Mouse (Mus musculus) ES-Bruce4 (cell line): ENCODE results near the gene Ifitm2. TPM values are rescaled to one million over a fixed set of nuclear protein-coding genes. Genes with fewer than 3 reads are reported as not detected.

Experiments
- H3K27ac ChIP-seq: 2 replicates; pipeline ENCODE4 v1.5.1; 2012; ENCODE audit warnings: low read length, inconsistent platforms; ENCODE audit not compliant: insufficient read depth
- H3K27me3 ChIP-seq: 2 replicates; pipeline ENCODE4 v1.6.1; 2012; ENCODE audit warnings: mild to moderate bottlenecking, low read length, inconsistent platforms; ENCODE audit not compliant: control insufficient read depth, poor library complexity, insufficient read depth, severe bottlenecking
- H3K36me3 ChIP-seq: 2 replicates; pipeline ENCODE4 v1.6.1; 2012; ENCODE audit warnings: inconsistent platforms, mild to moderate bottlenecking, low read length, moderate library complexity; ENCODE audit not compliant: control insufficient read depth, poor library complexity, insufficient read depth, severe bottlenecking
- H3K4me1 ChIP-seq: one replicate; pipeline ENCODE4 v1.8.1; 2011; ENCODE audit warnings: low read length; ENCODE audit not compliant: control insufficient read depth, insufficient read depth
- H3K4me3 ChIP-seq: 2 replicates; pipeline ENCODE4 v1.5.1; 2011; ENCODE audit warnings: low read depth, mild to moderate bottlenecking, low read length
- H3K9ac ChIP-seq: 2 replicates; pipeline ENCODE4 v1.6.1; 2012; ENCODE audit warnings: low read depth, mild to moderate bottlenecking, inconsistent platforms; ENCODE audit not compliant: poor library complexity, severe bottlenecking
- H3K9me3 ChIP-seq: replicated peaks from 2 replicates; pipeline ENCODE4 v1.6.1; 2012; ENCODE audit warnings: mild to moderate bottlenecking, low read length, inconsistent platforms; ENCODE audit not compliant: control insufficient read depth, poor library complexity, insufficient read depth, severe bottlenecking
- CTCF ChIP-seq: IDR thresholded peaks from one replicate; pipeline ENCODE4 v1.8.1; 2011; ENCODE audit warnings: low read depth, low read length
- EP300 ChIP-seq: IDR thresholded peaks from 2 replicates; pipeline ENCODE4 v1.6.1; 2011; ENCODE audit warnings: low read depth, low read length; ENCODE audit not compliant: insufficient read depth
- POLR2A ChIP-seq: IDR thresholded peaks from one replicate; pipeline ENCODE4 v1.8.1; 2011; ENCODE audit warnings: low read length; ENCODE audit not compliant: insufficient read depth
- polyA plus RNA-seq: library from polyadenylated mRNA; stranded (reverse); fragments of >200 nt; gene quantifications from 2 replicates; pipeline ENCODE4 v1.2.4, GENCODE M21; 2011; ENCODE audit warnings: low read depth; ENCODE audit not compliant: missing spikeins, insufficient read depth, insufficient read length

Gene Ifitm2
- polyA plus RNA-seq, 1 experiment = 720 TPM

DNA sequence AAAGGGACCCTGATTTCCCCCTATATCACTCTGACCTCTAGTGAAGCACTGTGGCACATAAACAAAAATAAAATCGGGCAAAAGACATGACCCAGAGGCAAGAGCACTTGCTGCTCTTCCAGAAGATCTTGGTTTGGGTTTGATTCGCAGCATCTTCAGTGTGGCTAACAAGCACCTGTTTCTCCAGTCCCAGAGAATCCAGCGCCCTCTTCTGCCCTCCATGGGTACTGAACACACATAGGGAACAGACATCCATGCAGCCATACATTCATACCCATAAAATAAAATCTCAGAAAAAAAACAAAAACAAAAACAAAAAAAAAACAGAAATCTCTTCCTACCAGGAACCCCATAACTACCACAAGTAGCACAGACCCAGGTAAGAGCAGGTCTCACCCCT, 17.4 kb downstream of the Ifitm2 start:
- H3K36me3 ChIP-seq = no peaks in the 10 kb centered on the region

DNA sequence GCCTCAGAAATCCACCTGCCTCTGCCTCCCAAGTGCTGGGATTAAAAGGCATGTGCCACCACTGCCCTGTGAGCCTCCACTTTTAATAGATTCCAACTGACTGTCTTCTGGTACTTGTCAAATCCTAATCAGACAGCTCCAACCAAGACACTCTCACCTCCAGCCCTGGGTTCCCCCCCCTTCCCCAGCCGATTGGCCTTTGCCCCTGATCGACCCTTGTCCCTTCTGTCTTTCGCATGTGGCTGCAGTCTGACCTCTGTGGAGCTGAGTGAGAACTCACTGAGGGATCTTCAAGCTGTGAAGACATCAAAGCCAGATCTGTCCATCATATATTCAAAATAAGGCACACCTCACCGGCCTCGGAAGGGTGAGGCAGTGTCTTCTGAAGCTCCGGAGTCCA, 28.6 kb downstream of the Ifitm2 start:
- no peaks in the 10 kb centered on the region for H3K9me3 ChIP-seq

More for the DNA sequence above, 17.4 kb downstream of the Ifitm2 start:
- H3K27me3 ChIP-seq = no peaks in the 10 kb centered on the region
- peaks cover 2% of the 10 kb centered on the region for H3K4me1 ChIP-seq
- peak overlapping the region; percentile 88 for H3K27ac ChIP-seq
- no peak overlapping the region for H3K4me3 ChIP-seq
- H3K9ac ChIP-seq = no peak overlapping the region
- TF ChIP-seq CTCF = peak; percentile 52
- TF ChIP-seq POLR2A = no peak
- no peak for TF ChIP-seq EP300
- H3K9me3 ChIP-seq = no peaks in the 10 kb centered on the region

DNA sequence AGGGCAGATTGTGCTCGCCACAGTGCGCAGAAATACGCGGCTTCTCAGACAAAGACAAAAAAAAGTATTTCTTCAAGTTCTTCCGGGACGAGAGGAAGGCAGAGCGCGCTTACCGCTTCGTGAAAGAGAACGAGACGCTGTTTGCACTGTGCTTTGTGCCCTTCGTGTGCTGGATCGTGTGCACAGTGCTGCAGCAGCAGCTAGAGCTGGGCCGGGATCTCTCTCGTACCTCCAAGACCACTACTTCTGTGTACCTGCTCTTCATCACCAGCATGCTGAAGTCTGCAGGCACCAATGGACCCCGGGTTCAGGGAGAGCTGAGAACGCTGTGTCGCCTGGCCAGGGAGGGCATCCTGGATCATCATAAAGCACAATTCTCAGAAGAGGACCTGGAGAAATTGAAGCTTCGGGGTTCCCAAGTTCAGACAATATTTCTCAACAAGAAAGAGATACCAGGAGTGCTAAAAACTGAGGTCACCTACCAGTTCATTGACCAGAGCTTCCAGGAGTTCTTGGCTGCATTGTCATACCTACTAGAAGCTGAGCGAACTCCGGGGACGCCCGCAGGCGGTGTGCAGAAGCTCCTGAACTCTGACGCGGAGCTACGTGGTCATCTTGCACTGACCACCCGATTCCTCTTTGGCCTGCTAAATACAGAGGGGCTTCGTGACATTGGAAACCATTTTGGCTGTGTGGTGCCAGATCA, 32.6 kb downstream of the Ifitm2 start:
- TF ChIP-seq EP300 (no peak), POLR2A (no peak), CTCF (no peak)
- no peaks in the 10 kb centered on the region for H3K36me3 ChIP-seq
- H3K4me3 ChIP-seq = peak overlapping the region; percentile 53
- H3K4me1 ChIP-seq = no peaks in the 10 kb centered on the region
- H3K9me3 ChIP-seq = no peaks in the 10 kb centered on the region
- H3K27me3 ChIP-seq = no peaks in the 10 kb centered on the region
- no peak overlapping the region for H3K27ac ChIP-seq
- H3K9ac ChIP-seq = 0 out of 2 replicates have a peak overlapping the region, but pooled peaks have one; percentile 11

More for the DNA sequence above, 28.6 kb downstream of the Ifitm2 start:
- H3K4me3 ChIP-seq = no peak overlapping the region
- no peak overlapping the region for H3K27ac ChIP-seq
- no peak overlapping the region for H3K9ac ChIP-seq
- TF ChIP-seq EP300 (no peak), CTCF (no peak), POLR2A (no peak)
- no peaks in the 10 kb centered on the region for H3K27me3 ChIP-seq
- no peaks in the 10 kb centered on the region for H3K36me3 ChIP-seq
- H3K4me1 ChIP-seq = no peaks in the 10 kb centered on the region

DNA sequence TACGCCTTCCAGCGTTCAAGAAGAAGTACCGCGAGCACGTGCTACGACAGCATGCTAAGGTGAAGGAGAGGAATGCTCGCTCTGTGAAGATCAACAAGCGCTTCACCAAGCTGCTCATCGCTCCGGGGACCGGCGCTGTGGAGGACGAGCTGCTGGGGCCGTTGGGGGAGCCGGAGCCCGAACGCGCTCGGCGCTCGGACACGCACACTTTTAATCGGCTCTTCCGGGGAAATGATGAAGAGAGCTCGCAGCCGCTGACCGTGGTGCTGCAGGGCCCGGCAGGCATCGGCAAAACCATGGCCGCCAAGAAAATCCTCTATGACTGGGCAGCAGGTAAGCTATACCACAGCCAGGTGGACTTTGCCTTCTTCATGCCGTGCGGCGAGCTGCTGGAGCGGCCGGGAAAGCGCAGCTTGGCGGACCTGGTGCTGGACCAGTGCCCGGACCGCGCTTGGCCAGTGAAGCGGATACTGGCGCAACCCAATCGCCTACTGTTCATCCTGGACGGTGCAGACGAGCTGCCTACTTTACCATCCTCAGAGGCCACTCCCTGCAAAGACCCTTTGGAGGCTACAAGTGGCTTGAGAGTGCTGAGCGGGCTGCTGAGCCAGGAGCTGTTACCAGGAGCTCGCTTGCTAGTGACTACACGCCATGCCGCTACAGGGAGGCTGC, 33.3 kb downstream of the Ifitm2 start:
- no peak for TF ChIP-seq EP300
- TF ChIP-seq POLR2A = no peak
- TF ChIP-seq CTCF = no peak
- no peaks in the 10 kb centered on the region for H3K4me1 ChIP-seq
- peak overlapping the region; percentile 11; the same call in 1 of the 2 replicates for H3K9ac ChIP-seq
- no peak overlapping the region for H3K27ac ChIP-seq
- H3K9me3 ChIP-seq = no peaks in the 10 kb centered on the region
- H3K27me3 ChIP-seq = no peaks in the 10 kb centered on the region
- peak overlapping the region; percentile 53 for H3K4me3 ChIP-seq
- no peaks in the 10 kb centered on the region for H3K36me3 ChIP-seq

DNA sequence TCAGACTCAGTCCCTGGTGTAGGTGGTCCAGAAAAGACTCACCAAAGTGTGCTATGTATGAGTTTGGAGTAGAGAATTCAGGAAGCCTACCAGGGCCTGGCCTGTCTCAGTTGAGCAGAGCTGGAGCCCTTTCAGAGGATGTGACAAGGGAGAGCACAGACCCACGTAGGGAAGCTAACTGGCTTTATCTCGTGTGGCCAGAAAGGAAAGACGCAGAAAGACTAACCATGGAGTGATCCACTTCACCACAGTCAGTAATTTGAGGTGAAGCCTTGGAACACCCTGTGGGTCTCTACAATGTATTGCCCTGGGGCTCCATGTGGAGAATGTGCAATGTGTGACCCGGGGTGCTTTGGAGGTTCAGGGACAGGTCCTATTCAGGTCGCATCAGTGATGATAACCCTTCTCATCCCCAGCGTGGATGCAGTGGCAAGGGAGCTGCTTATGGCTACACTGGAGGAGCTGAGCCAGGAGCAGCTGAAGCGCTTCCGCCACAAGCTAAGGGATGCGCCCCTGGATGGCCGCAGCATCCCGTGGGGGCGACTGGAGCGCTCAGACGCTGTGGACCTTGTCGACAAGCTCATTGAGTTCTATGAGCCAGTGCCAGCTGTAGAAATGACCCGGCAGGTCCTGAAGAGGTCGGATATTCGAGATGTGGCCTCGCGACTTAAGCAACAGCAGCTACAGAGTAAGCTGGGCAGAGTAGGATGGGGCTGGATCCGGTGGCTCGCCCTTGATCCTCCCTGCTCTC, 34.4 kb downstream of the Ifitm2 start:
- no peak overlapping the region for H3K9ac ChIP-seq
- no peak overlapping the region for H3K27ac ChIP-seq
- H3K4me3 ChIP-seq = no peak overlapping the region
- no peak for TF ChIP-seq EP300
- TF ChIP-seq POLR2A = no peak
- TF ChIP-seq CTCF = no peak
- H3K4me1 ChIP-seq = no peaks in the 10 kb centered on the region
- no peaks in the 10 kb centered on the region for H3K9me3 ChIP-seq
- H3K36me3 ChIP-seq = no peaks in the 10 kb centered on the region
- H3K27me3 ChIP-seq = no peaks in the 10 kb centered on the region
